Comparison of ENCODE assay signal across 18 mouse cellular contexts in the genomic region with DNA sequence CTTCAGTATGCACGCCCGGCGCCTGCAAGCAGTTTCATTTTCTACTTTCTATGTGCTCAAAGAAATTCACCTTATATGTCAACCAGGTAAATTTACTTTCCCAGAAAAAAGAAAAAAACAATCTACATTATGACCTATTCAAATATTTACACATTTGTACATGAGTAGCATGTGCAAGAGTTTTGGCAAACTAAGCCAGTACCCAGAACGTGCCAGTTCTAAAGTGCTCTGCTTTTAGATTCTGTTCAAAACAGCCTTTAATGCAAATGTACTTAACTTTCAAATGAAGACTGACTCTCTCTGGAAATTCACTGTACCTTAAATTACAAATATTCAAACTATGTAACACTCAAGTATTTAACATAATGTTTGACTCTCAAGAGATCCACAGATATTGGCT.
"Had no signal": no experiment of that assay in that cellular context is flagged by ENCODE, and none has a peak within 500 bp of the region (broad histone marks: within the 10 kb centered on the region; RNA-seq: fewer than 3 reads in every experiment).

No protein-coding gene starts in this region.

- H3K27ac ChIP-seq: liver, embryonic 13.5 days; liver, embryonic 15.5 days; macrophage; midbrain, embryonic 13.5 days; midbrain, embryonic 15.5 days; neural tube, embryonic 12.5 days; stomach, embryonic 15.5 days; stomach, postnatal 0 days had no signal

- H3K4me2 ChIP-seq: liver, embryonic 11.5 days; liver, embryonic 13.5 days; liver, embryonic 15.5 days; midbrain, embryonic 11.5 days; midbrain, embryonic 13.5 days; midbrain, embryonic 15.5 days; neural tube, embryonic 12.5 days; stomach, embryonic 15.5 days had no signal

- H3K4me1 ChIP-seq: liver, embryonic 13.5 days; liver, embryonic 15.5 days; megakaryocyte, embryonic 14.5 days; midbrain, embryonic 13.5 days; midbrain, embryonic 15.5 days; neural tube, embryonic 12.5 days; stomach, embryonic 15.5 days had no signal

- H3K9me3 ChIP-seq: liver, embryonic 13.5 days; liver, embryonic 15.5 days; megakaryocyte, embryonic 14.5 days; midbrain, embryonic 13.5 days; midbrain, embryonic 15.5 days; neural tube, embryonic 12.5 days; stomach, embryonic 15.5 days had no signal

- H3K36me3 ChIP-seq: liver, embryonic 13.5 days; liver, embryonic 15.5 days had no signal

- DNase-seq: liver; liver, embryonic 13.5 days; liver, postnatal 0 days; right cerebral cortex, postnatal 14 days; spleen, adult 18-20 months; thymus, adult 2 months; thymus, postnatal 25 days; thymus, postnatal 4 days had no signal

- H3K27me3 ChIP-seq: liver, embryonic 13.5 days; liver, embryonic 15.5 days; megakaryocyte, embryonic 14.5 days; midbrain, embryonic 13.5 days; midbrain, embryonic 15.5 days; neural tube, embryonic 12.5 days; stomach, embryonic 15.5 days had no signal

- H3K4me3 ChIP-seq: liver, embryonic 13.5 days; liver, embryonic 15.5 days; megakaryocyte, embryonic 14.5 days; midbrain, embryonic 13.5 days; midbrain, embryonic 15.5 days; neural tube, embryonic 12.5 days; stomach, embryonic 15.5 days had no signal

- H3K9ac ChIP-seq: liver, embryonic 13.5 days; liver, embryonic 15.5 days; liver, postnatal 0 days; midbrain, embryonic 13.5 days; midbrain, embryonic 15.5 days; neural tube, embryonic 12.5 days; stomach, embryonic 15.5 days had no signal

- ATAC-seq: liver, postnatal 0 days; midbrain, embryonic 13.5 days; midbrain, embryonic 15.5 days had no signal
